Mouse (Mus musculus) hindbrain, embryonic 15.5 days (tissue): ENCODE results near the gene Gm8165. TPM values are rescaled to one million over a fixed set of nuclear protein-coding genes. Genes with fewer than 3 reads are reported as not detected.
"Not testable (repeated sequence)": the region's sequence is repeated elsewhere in the genome, so short reads cannot be mapped to it uniquely, and the experiment has no call there.

Experiments
- ATAC-seq: fragments of 200-750 bp; cut with Nextera tagmentation; 2 replicates; pipeline ENCODE4 v1.8.0; 2017; ENCODE audit warnings: low read depth, moderate number of reproducible peaks, moderate TSS enrichment; ENCODE audit not compliant: low FRiP score
- H3K27ac ChIP-seq: fragments of 300-500 bp; sonication (generic); replicated peaks from 2 replicates; pipeline ENCODE4 v1.5.1; 2015; ENCODE audit warnings: mild to moderate bottlenecking, inconsistent platforms
- H3K27me3 ChIP-seq: fragments of 300-500 bp; sonication (generic); 2 replicates; pipeline ENCODE4 v1.6.1; 2015; ENCODE audit warnings: control low read depth, inconsistent platforms
- H3K36me3 ChIP-seq: fragments of 300-500 bp; sonication (generic); 2 replicates; pipeline ENCODE4 v1.6.1; 2015; ENCODE audit warnings: control low read depth, inconsistent platforms
- H3K4me1 ChIP-seq: fragments of 300-500 bp; sonication (generic); replicated peaks from 2 replicates; pipeline ENCODE4 v1.6.1; 2015; ENCODE audit warnings: control low read depth, inconsistent platforms
- H3K4me2 ChIP-seq: fragments of 300-500 bp; sonication (generic); 2 replicates; pipeline ENCODE4 v1.6.1; 2015; ENCODE audit warnings: moderate library complexity, mild to moderate bottlenecking, inconsistent platforms
- H3K4me3 ChIP-seq: fragments of 300-500 bp; sonication (generic); 2 replicates; pipeline ENCODE4 v1.5.1; 2015; ENCODE audit warnings: mild to moderate bottlenecking, inconsistent platforms
- H3K9ac ChIP-seq: fragments of 300-500 bp; sonication (generic); 2 replicates; pipeline ENCODE4 v1.6.1; 2015; ENCODE audit warnings: inconsistent platforms
- H3K9me3 ChIP-seq: fragments of 300-500 bp; sonication (generic); 2 replicates; pipeline ENCODE4 v1.6.1; 2016; ENCODE audit warnings: control low read depth, inconsistent platforms
- WGBS: fragments of 180-500 bp; shearing (Covaris S2); methylation state at CpG from one replicate; pipeline ENCODE4 v1.1.7; 2015; 5-methylcytosine and 5-hydroxymethylcytosine counted together
- polyA plus RNA-seq: library from polyadenylated mRNA; unstranded; fragments of >200 nt; fragmentation: Nextera tagmentation; extraction: Ambion mirVana; gene quantifications from 2 replicates; pipeline ENCODE4 v1.2.1, GENCODE M21; 2015

Gene Gm8165
- polyA plus RNA-seq = not detected in 2 replicates

- not testable (repeated sequence) for H3K27ac ChIP-seq, H3K4me3 ChIP-seq, H3K9ac ChIP-seq, H3K4me2 ChIP-seq, H3K36me3 ChIP-seq, H3K9me3 ChIP-seq, H3K27me3 ChIP-seq, ATAC-seq, H3K4me1 ChIP-seq
- 100% methylated on average over 1 of the region's 2 CpGs for WGBS
Measured at GRCm38 (mm10) chr14:43677099-43677498, at the start of gene Gm8165. Gm8165 (minus strand) TSS chr14:43677199.

- not testable (repeated sequence) for H3K27me3 ChIP-seq, H3K9ac ChIP-seq, H3K27ac ChIP-seq, H3K36me3 ChIP-seq, H3K4me1 ChIP-seq, H3K4me3 ChIP-seq, H3K9me3 ChIP-seq, ATAC-seq, H3K4me2 ChIP-seq
- WGBS = 86% methylated on average over 4 of the region's 4 CpGs
Measured at GRCm38 (mm10) chr14:43697621-43698020, 20.6 kb upstream of the Gm8165 start, which contains the start of gene Gm7324. Gm7324 (plus strand) TSS chr14:43697828.

Other genes with a start within 250 kb of the Gm8165 start
- gene Gm5799, start 133.6 kb downstream of the Gm8165 start, polyA plus RNA-seq = not detected in 2 replicates
- not detected in 2 replicates for gene Gm17654, start 98.1 kb downstream of the Gm8165 start, polyA plus RNA-seq
- gene Gm10375, start 69.2 kb downstream of the Gm8165 start, polyA plus RNA-seq = not detected in 2 replicates
- 0.64 and 0.94 TPM in 2 replicates for gene Gm7324, start 20.6 kb upstream of the Gm8165 start, polyA plus RNA-seq
- not detected in 2 replicates for gene Gm16506, start 50.3 kb upstream of the Gm8165 start, polyA plus RNA-seq
- not detected in 2 replicates for gene Gm6526, start 70.7 kb upstream of the Gm8165 start, polyA plus RNA-seq
- gene Gm8180, start 107.5 kb upstream of the Gm8165 start, polyA plus RNA-seq = not detected in 2 replicates
- gene Ear1, start 198.3 kb upstream of the Gm8165 start, polyA plus RNA-seq = not detected in 2 replicates
- not detected in 2 replicates for gene Ear10, start 246.4 kb upstream of the Gm8165 start, polyA plus RNA-seq
- gene Gm8113, start 248.2 kb upstream of the Gm8165 start, polyA plus RNA-seq = 5.5 and 6.0 TPM in 2 replicates